20 mouse cellular contexts compared by ENCODE assay signal in genomic region chr6:67112311-67112710, GRCm38 (mm10).
"Had no signal": no experiment of that assay in that cellular context is flagged by ENCODE, and none has a peak within 500 bp of the region (broad histone marks: within the 10 kb centered on the region; RNA-seq: fewer than 3 reads in every experiment).

No protein-coding gene starts in this region.

- ATAC-seq: liver, embryonic 12.5 days had no signal

- H3K9ac ChIP-seq: kidney, embryonic 15.5 days; limb, embryonic 13.5 days; liver, embryonic 12.5 days; liver, embryonic 15.5 days; lung, embryonic 15.5 days; stomach, embryonic 15.5 days had no signal

- H3K27me3 ChIP-seq: lung, embryonic 15.5 days; stomach, embryonic 15.5 days had no signal

- H3K36me3 ChIP-seq: kidney, embryonic 15.5 days; limb, embryonic 10.5 days; limb, embryonic 13.5 days; liver, embryonic 12.5 days; liver, embryonic 15.5 days; lung, embryonic 15.5 days; stomach, embryonic 15.5 days had no signal

- H3K4me3 ChIP-seq: kidney, embryonic 15.5 days; limb, embryonic 10.5 days; limb, embryonic 13.5 days; liver, embryonic 12.5 days; liver, embryonic 15.5 days; lung, embryonic 15.5 days; megakaryocyte, embryonic 14.5 days; stomach, embryonic 15.5 days had no signal

- H3K4me1 ChIP-seq: megakaryocyte, embryonic 14.5 days had no signal

- H3K4me2 ChIP-seq: kidney, embryonic 15.5 days; limb, embryonic 13.5 days; liver, embryonic 12.5 days; liver, embryonic 15.5 days; lung, embryonic 15.5 days; midbrain, embryonic 11.5 days; stomach, embryonic 15.5 days had no signal

- DNase-seq: kidney, adult 8-10 months; kidney, postnatal 10 days; kidney, postnatal 4 days; liver; lung, adult 18-20 months; lung, postnatal 10 days; lung, postnatal 36 days; midbrain, embryonic 14.5 days; right cerebral cortex, postnatal 25 days; spleen, adult 18-20 months; thymus, postnatal 4 days had no signal

- H3K9me3 ChIP-seq: kidney, embryonic 15.5 days; limb, embryonic 10.5 days; limb, embryonic 13.5 days; liver, embryonic 12.5 days; liver, embryonic 15.5 days; lung, embryonic 15.5 days; megakaryocyte, embryonic 14.5 days; stomach, embryonic 15.5 days had no signal

- H3K27ac ChIP-seq: limb, embryonic 10.5 days; limb, embryonic 13.5 days; liver, embryonic 12.5 days; liver, embryonic 15.5 days; lung, embryonic 15.5 days; stomach, embryonic 15.5 days had no signal
